Mouse (Mus musculus): ENCODE measurements around the gene Gga1. TPM values are rescaled to one million over a fixed set of nuclear protein-coding genes. Genes with fewer than 3 reads are reported as not detected.
A peak's percentile ranks its signal among the peaks of the same experiment; 100 is the strongest.

The Gga1 gene
- polyA plus RNA-seq, 1 experiment: 56.5 TPM

DNA sequence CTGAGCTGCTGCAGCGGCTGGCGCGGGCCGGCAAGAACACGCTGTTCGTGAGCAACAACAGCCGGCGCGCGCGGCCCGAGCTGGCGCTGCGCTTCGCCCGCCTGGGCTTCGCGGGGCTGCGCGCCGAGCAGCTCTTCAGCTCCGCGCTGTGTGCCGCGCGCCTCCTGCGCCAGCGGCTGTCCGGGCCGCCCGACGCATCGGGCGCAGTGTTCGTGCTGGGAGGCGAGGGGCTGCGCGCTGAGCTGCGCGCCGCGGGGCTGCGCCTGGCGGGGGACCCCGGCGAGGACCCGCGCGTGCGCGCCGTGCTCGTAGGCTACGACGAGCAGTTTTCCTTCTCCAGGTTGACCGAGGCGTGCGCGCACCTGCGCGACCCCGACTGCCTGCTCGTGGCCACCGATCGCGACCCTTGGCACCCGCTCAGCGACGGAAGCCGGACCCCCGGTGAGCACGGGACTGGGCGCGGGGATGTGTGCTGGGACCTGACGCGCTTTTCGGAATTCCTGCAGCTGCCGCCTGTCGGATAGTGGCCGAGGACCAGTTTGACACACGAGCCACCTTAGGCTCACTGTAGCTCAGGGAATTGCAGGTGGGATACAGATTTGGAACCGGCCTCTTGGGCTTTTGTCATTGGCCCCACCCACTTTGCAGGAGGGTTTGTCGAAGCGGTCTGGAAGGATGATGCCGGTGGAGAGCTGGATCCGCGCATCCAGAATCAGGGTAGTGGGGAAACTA lies 37.3 kb downstream of the Gga1 start:
- H3K36me3 ChIP-seq (ENCODE audit: control insufficient read depth, insufficient read depth, low read length): no peaks in the 10 kb centered on the region
- H3K4me3 ChIP-seq (ENCODE audit: insufficient read depth, low read depth, low read length): peak overlapping the region; percentile 29; the same call in 1 of the 2 replicates
- no peaks in the 10 kb centered on the region for H3K4me1 ChIP-seq (ENCODE audit: control insufficient read depth, insufficient read depth, low read length)
- DNase-seq: no peak
- no peak overlapping the region for H3K27ac ChIP-seq (ENCODE audit: insufficient read depth, low read depth, low read length)
- 3% methylated on average over 87 of the region's 87 CpGs for WGBS
- no peak for TF ChIP-seq CTCF (conservative IDR thresholded peaks at IDR 0.05; ENCODE audit: insufficient read depth, insufficient read length, low read depth, low read length)
- TF ChIP-seq POLR2A (IDR thresholded peaks at IDR 0.05; ENCODE audit: low read depth, low read length): no peak
- H3K27me3 ChIP-seq (replicated peaks; ENCODE audit: control insufficient read depth, insufficient read depth, low read length): no peaks in the 10 kb centered on the region

DNA sequence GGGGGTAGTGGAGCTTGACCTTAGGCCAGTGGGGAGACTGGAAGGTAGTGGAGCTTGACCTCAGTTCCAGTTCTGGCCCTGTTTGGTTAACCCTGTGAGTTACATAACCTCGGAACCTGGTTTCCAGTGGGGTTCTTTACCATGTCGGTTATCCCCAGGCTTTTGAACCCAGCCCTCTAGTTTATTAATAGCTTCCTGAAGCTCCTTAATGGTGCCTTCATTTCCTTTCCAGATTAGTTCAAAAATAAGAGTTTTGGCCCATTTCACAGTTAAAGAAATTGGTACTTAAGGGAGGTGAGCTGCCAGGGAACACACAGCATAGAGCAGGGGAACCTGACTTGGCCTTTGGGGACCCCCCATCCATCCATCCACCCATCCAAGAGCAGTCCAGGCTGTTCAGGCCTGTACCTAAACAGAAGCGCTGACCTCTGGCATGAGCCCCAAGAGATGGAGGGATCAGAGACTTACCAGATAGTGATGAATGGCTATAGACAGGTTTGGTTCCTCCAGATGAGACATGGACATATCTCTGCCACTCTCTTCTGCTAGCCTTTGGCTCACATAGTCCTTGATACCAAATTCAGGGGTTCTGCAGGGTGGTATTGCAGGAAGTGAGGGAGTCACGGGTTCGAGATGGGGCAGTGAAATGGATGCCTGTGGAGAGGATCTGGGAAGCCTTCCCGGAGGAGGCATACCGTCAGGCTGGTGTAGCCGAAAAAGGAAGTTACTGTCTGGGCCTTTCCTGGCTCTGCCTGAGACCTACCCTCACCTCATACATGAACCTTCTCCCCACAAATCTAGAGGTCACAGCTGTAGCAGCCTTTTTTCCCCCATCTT lies 38.1 kb downstream of the Gga1 start:
- Histone ChIP-seq H3K4me3 (ENCODE audit: insufficient read depth, low read depth, low read length) (no peak overlapping the region), H3K36me3 (ENCODE audit: control insufficient read depth, insufficient read depth, low read length) (no peaks in the 10 kb centered on the region), H3K27me3 (replicated peaks; ENCODE audit: control insufficient read depth, insufficient read depth, low read length) (no peaks in the 10 kb centered on the region), H3K4me1 (ENCODE audit: control insufficient read depth, insufficient read depth, low read length) (no peaks in the 10 kb centered on the region), H3K27ac (ENCODE audit: insufficient read depth, low read depth, low read length) (no peak overlapping the region)
- DNase-seq: peak; percentile 24
- 60% methylated on average over 8 of the region's 8 CpGs for WGBS
- TF ChIP-seq CTCF (conservative IDR thresholded peaks at IDR 0.05; ENCODE audit: insufficient read depth, insufficient read length, low read depth, low read length) (no peak), POLR2A (IDR thresholded peaks at IDR 0.05; ENCODE audit: low read depth, low read length) (no peak)

DNA sequence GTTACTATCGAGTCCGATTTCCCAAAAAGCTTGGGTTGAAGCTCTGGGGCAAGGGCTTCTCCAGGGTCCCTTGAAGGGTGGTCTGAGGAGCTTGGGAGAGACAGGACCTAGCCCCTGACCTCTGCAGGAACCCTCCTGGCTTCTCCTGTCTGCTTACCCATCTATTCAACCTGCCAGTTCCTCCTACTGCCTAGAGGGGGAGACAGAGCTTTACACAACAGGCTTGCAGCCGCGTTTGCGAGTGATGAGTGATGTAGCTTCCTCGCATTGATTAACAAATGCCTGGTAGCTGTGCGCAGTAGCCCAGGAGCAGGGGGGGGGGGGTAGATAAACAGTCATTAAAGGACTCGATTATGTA lies 38.6 kb downstream of the Gga1 start:
- Histone ChIP-seq H3K27me3 (replicated peaks; ENCODE audit: control insufficient read depth, insufficient read depth, low read length) (no peaks in the 10 kb centered on the region), H3K27ac (ENCODE audit: insufficient read depth, low read depth, low read length) (no peak overlapping the region), H3K4me1 (ENCODE audit: control insufficient read depth, insufficient read depth, low read length) (no peaks in the 10 kb centered on the region), H3K4me3 (ENCODE audit: insufficient read depth, low read depth, low read length) (no peak overlapping the region), H3K36me3 (ENCODE audit: control insufficient read depth, insufficient read depth, low read length) (no peaks in the 10 kb centered on the region)
- 14% methylated on average over 8 of the region's 8 CpGs for WGBS
- DNase-seq: peak; percentile 83
- TF ChIP-seq POLR2A (IDR thresholded peaks at IDR 0.05; ENCODE audit: low read depth, low read length) (no peak), CTCF (conservative IDR thresholded peaks at IDR 0.05; ENCODE audit: insufficient read depth, insufficient read length, low read depth, low read length) (peak; percentile 98)

DNA sequence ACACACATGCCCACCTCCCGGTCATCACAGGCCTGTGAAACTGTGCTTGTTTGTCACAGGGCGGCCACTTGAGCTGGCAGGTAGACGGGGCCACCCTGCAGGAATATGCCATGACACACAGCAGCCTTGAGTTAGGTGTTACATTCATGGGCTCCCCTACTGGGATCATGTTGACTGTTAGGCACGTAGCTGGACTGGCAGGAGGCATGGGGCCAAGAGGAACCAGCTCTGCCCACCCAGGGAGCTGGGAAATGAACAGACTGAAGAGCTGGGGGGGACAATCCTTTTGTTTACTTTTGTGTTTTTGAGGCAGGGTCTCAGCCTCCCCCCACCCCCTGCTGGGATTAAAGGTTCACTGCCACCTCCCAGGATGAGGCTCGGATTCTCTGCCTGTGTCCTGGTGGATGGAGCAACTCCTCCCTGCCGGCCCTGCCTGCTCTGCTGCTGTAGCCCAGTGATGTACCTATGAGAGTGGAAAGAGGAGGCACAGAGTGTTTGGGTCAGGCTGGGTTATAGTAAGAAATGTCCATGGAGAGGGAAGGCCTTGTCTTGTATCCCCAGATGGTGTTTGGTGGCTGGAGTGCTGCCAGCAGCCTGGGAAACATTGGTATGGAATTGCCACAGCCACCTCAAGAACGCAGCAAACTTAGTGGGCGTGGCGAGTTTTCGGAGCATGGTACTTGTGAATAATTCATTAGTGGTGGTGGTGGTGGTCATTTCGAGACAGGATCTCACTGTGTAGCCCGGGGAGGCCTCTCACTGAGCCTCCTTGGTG lies 39.2 kb downstream of the Gga1 start:
- Histone ChIP-seq H3K27ac (ENCODE audit: insufficient read depth, low read depth, low read length) (no peak overlapping the region), H3K36me3 (ENCODE audit: control insufficient read depth, insufficient read depth, low read length) (no peaks in the 10 kb centered on the region), H3K4me3 (ENCODE audit: insufficient read depth, low read depth, low read length) (no peak overlapping the region), H3K4me1 (ENCODE audit: control insufficient read depth, insufficient read depth, low read length) (no peaks in the 10 kb centered on the region), H3K27me3 (replicated peaks; ENCODE audit: control insufficient read depth, insufficient read depth, low read length) (no peaks in the 10 kb centered on the region)
- TF ChIP-seq POLR2A (IDR thresholded peaks at IDR 0.05; ENCODE audit: low read depth, low read length): no peak
- no peak for TF ChIP-seq CTCF (conservative IDR thresholded peaks at IDR 0.05; ENCODE audit: insufficient read depth, insufficient read length, low read depth, low read length)
- no peak for DNase-seq
- WGBS: 74% methylated on average over 12 of the region's 12 CpGs

DNA sequence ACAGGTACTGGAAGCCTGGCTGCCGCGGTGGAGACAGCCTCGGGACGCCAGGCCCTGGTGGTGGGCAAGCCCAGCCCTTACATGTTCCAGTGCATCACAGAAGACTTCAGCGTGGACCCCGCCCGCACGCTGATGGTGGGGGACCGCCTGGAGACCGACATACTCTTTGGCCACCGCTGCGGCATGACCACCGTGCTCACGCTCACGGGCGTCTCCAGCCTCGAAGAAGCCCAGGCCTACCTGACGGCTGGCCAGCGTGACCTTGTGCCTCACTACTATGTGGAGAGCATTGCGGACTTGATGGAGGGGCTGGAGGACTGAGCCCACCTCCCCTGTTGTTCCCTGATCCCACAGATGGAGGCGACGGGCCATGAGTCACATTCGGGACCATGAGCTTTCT lies 41.1 kb downstream of the Gga1 start:
- no peak for DNase-seq
- WGBS: 93% methylated on average over 23 of the region's 23 CpGs
- Histone ChIP-seq H3K4me3 (ENCODE audit: insufficient read depth, low read depth, low read length) (no peak overlapping the region), H3K36me3 (ENCODE audit: control insufficient read depth, insufficient read depth, low read length) (no peaks in the 10 kb centered on the region), H3K27me3 (replicated peaks; ENCODE audit: control insufficient read depth, insufficient read depth, low read length) (no peaks in the 10 kb centered on the region), H3K4me1 (ENCODE audit: control insufficient read depth, insufficient read depth, low read length) (no peaks in the 10 kb centered on the region), H3K27ac (ENCODE audit: insufficient read depth, low read depth, low read length) (no peak overlapping the region)
- TF ChIP-seq POLR2A (IDR thresholded peaks at IDR 0.05; ENCODE audit: low read depth, low read length): no peak
- TF ChIP-seq CTCF (conservative IDR thresholded peaks at IDR 0.05; ENCODE audit: insufficient read depth, insufficient read length, low read depth, low read length): no peak

DNA sequence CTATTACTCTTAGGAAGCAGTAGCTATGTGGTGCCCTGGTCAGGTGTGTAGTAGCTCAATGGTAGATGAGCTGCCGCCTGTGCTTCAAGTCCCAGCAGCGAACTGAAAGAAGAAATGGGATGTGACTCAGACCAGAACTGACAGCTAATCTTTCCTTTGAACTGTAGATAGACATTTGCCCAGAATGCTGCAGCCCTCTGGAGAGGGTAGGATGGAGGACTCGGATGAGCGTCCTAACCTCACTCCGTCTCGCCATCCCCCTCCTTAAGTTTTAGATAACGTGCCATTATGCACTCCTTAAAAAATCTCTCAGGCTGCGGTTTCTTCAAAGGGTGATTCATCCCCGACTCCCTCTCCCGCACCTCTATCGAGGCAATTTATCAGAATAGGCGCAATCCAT lies 42.9 kb downstream of the Gga1 start:
- Histone ChIP-seq H3K36me3 (ENCODE audit: control insufficient read depth, insufficient read depth, low read length) (no peaks in the 10 kb centered on the region), H3K4me1 (ENCODE audit: control insufficient read depth, insufficient read depth, low read length) (no peaks in the 10 kb centered on the region), H3K27me3 (replicated peaks; ENCODE audit: control insufficient read depth, insufficient read depth, low read length) (no peaks in the 10 kb centered on the region), H3K4me3 (ENCODE audit: insufficient read depth, low read depth, low read length) (no peak overlapping the region), H3K27ac (ENCODE audit: insufficient read depth, low read depth, low read length) (no peak overlapping the region)
- WGBS: 87% methylated on average over 12 of the region's 12 CpGs
- TF ChIP-seq POLR2A (IDR thresholded peaks at IDR 0.05; ENCODE audit: low read depth, low read length): no peak
- TF ChIP-seq CTCF (conservative IDR thresholded peaks at IDR 0.05; ENCODE audit: insufficient read depth, insufficient read length, low read depth, low read length): no peak
- no peak for DNase-seq

All from kidney, adult 2 months (tissue).